16 mouse cellular contexts compared by ENCODE assay signal in genomic region chr7:65005731-65006130, GRCm38 (mm10).
"Had no signal": no experiment of that assay in that cellular context is flagged by ENCODE, and none has a peak within 500 bp of the region (broad histone marks: within the 10 kb centered on the region; RNA-seq: fewer than 3 reads in every experiment).

No protein-coding gene starts in this region.

- H3K4me2 ChIP-seq: neural tube, embryonic 13.5 days; neural tube, embryonic 15.5 days; stomach, embryonic 15.5 days had no signal

- DNase-seq: retina, postnatal 1 day; right cerebral cortex, adult 18-20 months; right cerebral cortex, postnatal 14 days; right cerebral cortex, postnatal 25 days; right cerebral cortex, postnatal 4 days; spleen, adult 18-20 months; thymus, adult 18-20 months; thymus, adult 2 months; thymus, postnatal 14 days; thymus, postnatal 25 days; thymus, postnatal 36 days; thymus, postnatal 4 days had no signal

- H3K27me3 ChIP-seq: neural tube, embryonic 13.5 days; neural tube, embryonic 15.5 days; stomach, embryonic 15.5 days had no signal

- H3K4me1 ChIP-seq: stomach, embryonic 15.5 days had no signal

- H3K4me3 ChIP-seq: neural tube, embryonic 13.5 days; neural tube, embryonic 15.5 days; stomach, embryonic 15.5 days had no signal

- H3K9me3 ChIP-seq: neural tube, embryonic 13.5 days; neural tube, embryonic 15.5 days; stomach, embryonic 15.5 days had no signal

- H3K9ac ChIP-seq: neural tube, embryonic 13.5 days; neural tube, embryonic 15.5 days; stomach, embryonic 15.5 days had no signal

- H3K36me3 ChIP-seq: neural tube, embryonic 13.5 days; neural tube, embryonic 15.5 days; stomach, embryonic 15.5 days had no signal

- H3K27ac ChIP-seq: neural tube, embryonic 13.5 days; neural tube, embryonic 15.5 days; stomach, embryonic 15.5 days; stomach, postnatal 0 days had no signal
